Mouse (Mus musculus): Measurements from ENCODE around the gene Olfr644.

Olfr644 gene

GRCm38 (mm10) chr7:104071769-104072168 lies at the start of gene Olfr644:
TSS of gene Olfr644 (minus strand) at chr7:104071869.
- no peak for DNase-seq

GRCm38 (mm10) chr7:104104757-104104972 lies 33.0 kb upstream of the Olfr644 start, which contains the start of gene Olfr646:
TSS of gene Olfr646 (plus strand) at chr7:104104873.
- DNase-seq, result no peak

- no peak for DNase-seq
Measured at GRCm38 (mm10) chr7:104103913-104104756, 32.5 kb upstream of the Olfr644 start.

GRCm38 (mm10) chr7:104085365-104085764 lies 13.7 kb upstream of the Olfr644 start, which contains the start of gene Olfr645:
TSS of gene Olfr645 (minus strand) at chr7:104085465.
- DNase-seq, result no peak

- no peak for DNase-seq
Measured at GRCm38 (mm10) chr7:104061345-104061744, 10.3 kb downstream of the Olfr644 start, which contains the start of gene 4930516K23Rik. TSS of gene 4930516K23Rik (minus strand) at chr7:104061445.

GRCm38 (mm10) chr7:104059215-104059614 lies 12.5 kb downstream of the Olfr644 start:
- no peak for DNase-seq

GRCm38 (mm10) chr7:104052566-104052965 lies 19.1 kb downstream of the Olfr644 start, which contains the start of gene Olfr642:
TSS of gene Olfr642 (minus strand) at chr7:104052666.
- no peak for DNase-seq

- DNase-seq, result no peak
Measured at GRCm38 (mm10) chr7:104050745-104051144, 20.9 kb downstream of the Olfr644 start.

- no peak for DNase-seq
Measured at GRCm38 (mm10) chr7:104035145-104035544, 36.5 kb downstream of the Olfr644 start, which contains the start of gene Olfr641. TSS of gene Olfr641 (plus strand) at chr7:104035445.

- DNase-seq, result no peak
Measured at GRCm38 (mm10) chr7:104026978-104027377, 44.7 kb downstream of the Olfr644 start.

- no peak for DNase-seq
Measured at GRCm38 (mm10) chr7:104025473-104025872, 46.2 kb downstream of the Olfr644 start, which contains the start of gene Olfr640. TSS of gene Olfr640 (minus strand) at chr7:104025573.

- DNase-seq, result no peak
Measured at GRCm38 (mm10) chr7:104021651-104022050, 50.0 kb downstream of the Olfr644 start.

GRCm38 (mm10) chr7:104018953-104019352 lies 52.7 kb downstream of the Olfr644 start:
- DNase-seq, result no peak

GRCm38 (mm10) chr7:104017203-104017602 lies 54.5 kb downstream of the Olfr644 start, which contains the start of gene Olfr639:
TSS of gene Olfr639 (minus strand) at chr7:104017303.
- DNase-seq, result no peak
